ENCODE assay signal across 9 mouse cellular contexts in the genomic region with DNA sequence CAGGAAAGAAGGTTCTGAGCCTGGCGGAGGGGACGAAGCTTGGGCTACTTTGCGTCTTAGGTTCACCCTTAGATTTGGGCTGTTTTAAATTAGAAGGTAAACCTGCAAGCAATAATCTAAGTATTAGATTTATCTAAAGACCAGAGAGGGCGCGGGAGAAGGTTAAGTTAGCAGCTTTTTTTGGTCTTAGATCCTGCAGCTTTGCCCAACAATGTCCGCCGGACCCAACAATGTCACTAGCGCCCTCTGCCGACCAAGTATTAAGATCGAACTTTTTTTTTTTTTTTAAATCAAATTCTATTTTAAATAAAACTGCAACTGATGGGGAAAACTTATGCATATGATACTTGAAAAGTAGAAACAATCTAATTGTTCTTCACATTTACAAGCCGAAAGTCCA. TPM values are rescaled to one million over a fixed set of nuclear protein-coding genes. Genes with fewer than 3 reads are reported as not detected.
A peak's percentile ranks its signal among the peaks of the same experiment; 100 is the strongest.
DNase-seq lines count a peak whose midpoint lies in the region; ATAC-seq and TF ChIP-seq lines count a peak whose summit lies in the region.
"Had no signal": no experiment of that assay in that cellular context is flagged by ENCODE, and none has a peak within 500 bp of the region (broad histone marks: within the 10 kb centered on the region; RNA-seq: fewer than 3 reads in every experiment).

No protein-coding gene starts in this region.

- peak; percentile 25 to 78 for DNase-seq in adrenal gland, adult (ENCODE audit: inconsistent age in 2 of 2, low spot score in 1 of 2)
- DNase-seq in adrenal gland, postnatal 4 days (ENCODE audit: low spot score in 2 of 2) = no peak
- DNase-seq in midbrain, embryonic 10.5 days (ENCODE audit: low spot score) = peak; percentile 34
- peak; percentile 59 for DNase-seq in brain, embryonic 14.5 days (ENCODE audit: low read depth)
- DNase-seq in heart, adult 8-10 months (ENCODE audit: low spot score) = peak; percentile 28

- ATAC-seq in midbrain, embryonic 16.5 days = no peak
- ATAC-seq in liver, embryonic 16.5 days (ENCODE audit: low read depth) = no peak
- ATAC-seq in inflammation-experienced regulatory T-cells, adult 6 months = no peak

- no peaks in the 10 kb centered on the region for H3K9me3 ChIP-seq in midbrain, embryonic 10.5 days (replicated peaks)
- H3K9me3 ChIP-seq in midbrain, embryonic 16.5 days (replicated peaks; ENCODE audit: control insufficient read depth, low read length, poor library complexity, severe bottlenecking) = no peaks in the 10 kb centered on the region
- no peaks in the 10 kb centered on the region for H3K9me3 ChIP-seq in liver, embryonic 16.5 days (replicated peaks; ENCODE audit: control insufficient read depth, low read length)

- no peak overlapping the region for H3K4me3 ChIP-seq in midbrain, embryonic 10.5 days
- H3K4me3 ChIP-seq in midbrain, embryonic 16.5 days (ENCODE audit: low read depth, low read length) = no peak overlapping the region
- peak overlapping the region; percentile 19; the same call in 1 of the 2 replicates for H3K4me3 ChIP-seq in liver, embryonic 16.5 days (ENCODE audit: low read depth, low read length)

- TF ChIP-seq POLR2A in brain, embryonic 14.5 days (IDR thresholded peaks at IDR 0.05; ENCODE audit: borderline replicate concordance, extremely low read depth, insufficient read depth, insufficient read length, poor library complexity, severe bottlenecking) = no peak

- H3K36me3 ChIP-seq in midbrain, embryonic 10.5 days = peaks cover 21% of the 10 kb centered on the region
- H3K36me3 ChIP-seq in midbrain, embryonic 16.5 days (ENCODE audit: control insufficient read depth, insufficient read depth, low read length) = 0 out of 2 replicates have a peak, but pooled peaks cover 4% of the 10 kb centered on the region
- no peaks in the 10 kb centered on the region for H3K36me3 ChIP-seq in liver, embryonic 16.5 days (ENCODE audit: control insufficient read depth, insufficient read depth)

- peaks cover 7% of the 10 kb centered on the region for H3K4me1 ChIP-seq in midbrain, embryonic 10.5 days
- H3K4me1 ChIP-seq in midbrain, embryonic 16.5 days (ENCODE audit: control insufficient read depth, insufficient read depth, low read length) = peaks cover 6% of the 10 kb centered on the region
- H3K4me1 ChIP-seq in liver, embryonic 16.5 days (ENCODE audit: control insufficient read depth, low read depth, low read length) = no peaks in the 10 kb centered on the region; the same call in none of the 2 replicates

- 35% methylated on average over 11 of the region's 11 CpGs for WGBS in midbrain, embryonic 10.5 days
- 34% methylated on average over 11 of the region's 11 CpGs for WGBS in midbrain, embryonic 16.5 days
- 26% methylated on average over 11 of the region's 11 CpGs for WGBS in liver, embryonic 16.5 days (ENCODE audit: insufficient replicate concordance)

- no peak overlapping the region for H3K9ac ChIP-seq in midbrain, embryonic 16.5 days (ENCODE audit: low read depth, low read length)
- no peak overlapping the region for H3K9ac ChIP-seq in liver, embryonic 16.5 days (ENCODE audit: low read depth, low read length)

- H3K27ac ChIP-seq in midbrain, embryonic 10.5 days (replicated peaks) = no peak overlapping the region
- H3K27ac ChIP-seq in midbrain, embryonic 16.5 days (ENCODE audit: low read length) = no peak overlapping the region
- H3K27ac ChIP-seq in liver, embryonic 16.5 days (ENCODE audit: low read length) = peak overlapping the region; percentile 85

- no peaks in the 10 kb centered on the region for H3K27me3 ChIP-seq in midbrain, embryonic 10.5 days (ENCODE audit: low read depth, poor library complexity, severe bottlenecking)
- H3K27me3 ChIP-seq in midbrain, embryonic 16.5 days (ENCODE audit: control insufficient read depth, insufficient read depth, low read depth, low read length) = no peaks in the 10 kb centered on the region
- H3K27me3 ChIP-seq in liver, embryonic 16.5 days (ENCODE audit: control insufficient read depth, insufficient read depth, low read depth, low read length) = no peaks in the 10 kb centered on the region

- no peak overlapping the region for H3K4me2 ChIP-seq in midbrain, embryonic 16.5 days (ENCODE audit: low read length)
- H3K4me2 ChIP-seq in liver, embryonic 16.5 days (ENCODE audit: low read depth, low read length) = no peak overlapping the region

- TF ChIP-seq CTCF in brain, embryonic 14.5 days (IDR thresholded peaks at IDR 0.05; ENCODE audit: borderline replicate concordance, extremely low read depth, insufficient read depth, insufficient read length) = peak; percentile 54; the same call in 1 of the 2 replicates

RNA-seq across cellular contexts. Expression of gene Cdkl4, which starts 18.6 kb away (rescaled TPM):
- under 1 TPM; 0.20 to 0.28 TPM for total RNA-seq in adrenal gland, postnatal 4 days (2021)
- polyA plus RNA-seq in midbrain, embryonic 10.5 days (2016; fragmentation: Nextera tagmentation; extraction: Ambion mirVana) = 1.8 and 2.0 TPM in 2 replicates
- polyA plus RNA-seq in midbrain, embryonic 16.5 days (2015; fragmentation: Nextera tagmentation; extraction: Ambion mirVana) = 6.3 and 6.4 TPM in 2 replicates
- 2.6 and 3.3 TPM in 2 replicates for polyA plus RNA-seq in brain, embryonic 14.5 days (2012; rRNA removed)
- under 1 TPM in 3 of 4 experiments, not detected in 1; 0.11 to 0.26 (median 0.25) TPM for total RNA-seq in heart, adult 8-10 months (2022)
- polyA plus RNA-seq in liver, embryonic 16.5 days (2015; fragmentation: Nextera tagmentation; extraction: Ambion mirVana) = 0.14 and 0.16 TPM in 2 replicates
- polyA plus RNA-seq in inflammation-experienced regulatory T-cells, adult 6 months (2017; shearing (Covaris generic)) = 1 to 10 TPM in 1 of 3 experiments, under 1 TPM in 2; 0.79 to 1.3 (median 0.94) TPM
- polyA plus RNA-seq: C2C12 had no signal

Comparison
In these comparisons a context has a peak if more than half of its experiments do, and no peak if none do; other contexts are left out.
1. DNase-seq: peak in adrenal gland, adult (2 of 2), midbrain, embryonic 10.5 days (single experiment), brain, embryonic 14.5 days (single experiment) and heart, adult 8-10 months (single experiment); none in adrenal gland, postnatal 4 days (0 of 2).